Mouse (Mus musculus) MEL (cell line): ENCODE results near the gene Fam199x. TPM values are rescaled to one million over a fixed set of nuclear protein-coding genes. Genes with fewer than 3 reads are reported as not detected.

ENCODE experiments used
- DNase-seq: peaks from one replicate; pipeline ENCODE4 v3.0.0; 2011; ENCODE audit warnings: low read depth, low spot score
- H3K27ac ChIP-seq: 2 replicates; pipeline ENCODE4 v1.5.1; 2012; ENCODE audit warnings: low read depth, mild to moderate bottlenecking, control low read depth, low read length, moderate library complexity; ENCODE audit not compliant: control insufficient read depth
- H3K27me3 ChIP-seq, 2 experiments: fragments of 150-350 bp in 1 of 2; sonication (generic) in 1 of 2; 2 replicates each; pipeline ENCODE4 v1.6.1; 2012; ENCODE audit warnings: low read length in 2 of 2, mild to moderate bottlenecking in 2 of 2, improper control_type of control experiment in 1 of 2, moderate library complexity in 1 of 2; ENCODE audit not compliant: insufficient read depth in 2 of 2, control insufficient read depth in 1 of 2
- H3K36me3 ChIP-seq, 2 experiments: 2 replicates each; pipeline ENCODE4 v1.6.1; 2012 to 2014; ENCODE audit warnings: low read length in 2 of 2, improper control_type of control experiment in 1 of 2, inconsistent platforms in 1 of 2, mild to moderate bottlenecking in 1 of 2; ENCODE audit not compliant: insufficient read depth in 2 of 2, control insufficient read depth in 1 of 2
- H3K4me1 ChIP-seq, 2 experiments: fragments of 150-350 bp in 1 of 2; sonication (generic) in 1 of 2; 2 replicates each; pipeline ENCODE4 v1.6.1; 2012; ENCODE audit warnings: low read length in 2 of 2, improper control_type of control experiment in 1 of 2, mild to moderate bottlenecking in 1 of 2; ENCODE audit not compliant: insufficient read depth in 2 of 2, control insufficient read depth in 1 of 2
- H3K4me3 ChIP-seq, 2 experiments: fragments of 150-350 bp in 1 of 2; sonication (generic) in 1 of 2; 2 replicates each; pipeline ENCODE4 v1.5.1; 2012; ENCODE audit warnings: low read depth in 2 of 2, low read length in 2 of 2, mild to moderate bottlenecking in 2 of 2, moderate library complexity in 2 of 2, control low read depth in 1 of 2, improper control_type of control experiment in 1 of 2; ENCODE audit not compliant: control insufficient read depth in 1 of 2, insufficient read depth in 1 of 2
- H3K79me2 ChIP-seq: 2 replicates; pipeline ENCODE4 v1.6.1; 2012; ENCODE audit warnings: mild to moderate bottlenecking, low read length, moderate library complexity; ENCODE audit not compliant: control insufficient read depth, poor library complexity, insufficient read depth
- H3K9ac ChIP-seq: 2 replicates; pipeline ENCODE4 v1.6.1; 2012; ENCODE audit warnings: low read depth, mild to moderate bottlenecking, control low read depth, low read length, moderate library complexity; ENCODE audit not compliant: control insufficient read depth, poor library complexity, severe bottlenecking
- H3K9me3 ChIP-seq: fragments of 150-350 bp; sonication (generic); replicated peaks from 2 replicates; pipeline ENCODE4 v1.6.1; 2012; ENCODE audit warnings: mild to moderate bottlenecking, low read length, improper control_type of control experiment, moderate library complexity; ENCODE audit not compliant: insufficient read depth
- CHD2 ChIP-seq: IDR thresholded peaks from 2 replicates; pipeline ENCODE4 v1.6.1; 2011; ENCODE audit warnings: low read length, improper control_type of control experiment
- CTCF ChIP-seq, 3 experiments: IDR thresholded peaks in 2 of 3; conservative IDR thresholded peaks in 1 of 3; 2 replicates each; pipeline ENCODE4 v1.5.1; 2011 to 2012; ENCODE audit warnings: low read length in 3 of 3, low read depth in 2 of 3, mild to moderate bottlenecking in 2 of 3, improper control_type of control experiment in 1 of 3, inconsistent platforms in 1 of 3, mixed read lengths in 1 of 3, moderate library complexity in 1 of 3; ENCODE audit not compliant: control insufficient read depth in 1 of 3, insufficient read depth in 1 of 3, poor library complexity in 1 of 3, severe bottlenecking in 1 of 3
- E2F4 ChIP-seq: IDR thresholded peaks from 2 replicates; pipeline ENCODE4 v1.6.1; 2011; ENCODE audit warnings: low read depth, low read length, improper control_type of control experiment, borderline replicate concordance
- ELF1 ChIP-seq: IDR thresholded peaks from 2 replicates; pipeline ENCODE4 v1.6.1; 2014; ENCODE audit warnings: low read depth, mild to moderate bottlenecking, inconsistent platforms, low read length, improper control_type of control experiment, moderate library complexity
- GABPA ChIP-seq: IDR thresholded peaks from 2 replicates; pipeline ENCODE4 v1.6.1; 2012; ENCODE audit warnings: low read depth, mild to moderate bottlenecking, inconsistent platforms, low read length, improper control_type of control experiment, moderate library complexity
- GATA1 ChIP-seq: IDR thresholded peaks from 2 replicates; pipeline ENCODE4 v1.6.1; 2011; ENCODE audit warnings: low read depth, low read length, improper control_type of control experiment
- MAX ChIP-seq: IDR thresholded peaks from 2 replicates; pipeline ENCODE4 v1.6.1; 2011; ENCODE audit warnings: low read length, improper control_type of control experiment
- MEF2A ChIP-seq: IDR thresholded peaks from 2 replicates; pipeline ENCODE4 v1.6.1; 2014; ENCODE audit warnings: low read depth, mild to moderate bottlenecking, inconsistent platforms, low read length, improper control_type of control experiment; ENCODE audit not compliant: poor library complexity, insufficient replicate concordance, severe bottlenecking; ENCODE audit errors: extremely low read depth
- NELFE ChIP-seq: IDR thresholded peaks from 2 replicates; pipeline ENCODE4 v1.6.1; 2011; ENCODE audit warnings: low read depth, low read length, improper control_type of control experiment
- NRF1 ChIP-seq: IDR thresholded peaks from 2 replicates; pipeline ENCODE4 v1.6.1; 2014; ENCODE audit warnings: low read depth, mild to moderate bottlenecking, inconsistent platforms, low read length, improper control_type of control experiment, moderate library complexity; ENCODE audit not compliant: poor library complexity, insufficient read depth, severe bottlenecking
- POLR2AphosphoS5 ChIP-seq: IDR thresholded peaks from 2 replicates; pipeline ENCODE4 v1.6.1; 2012; ENCODE audit warnings: low read depth, borderline replicate concordance, mild to moderate bottlenecking, inconsistent platforms, low read length, moderate library complexity, mixed read lengths
- RAD21 ChIP-seq: IDR thresholded peaks from 2 replicates; pipeline ENCODE4 v1.6.1; 2011; ENCODE audit warnings: mild to moderate bottlenecking, low read depth, low read length, improper control_type of control experiment
- RCOR1 ChIP-seq: IDR thresholded peaks from 2 replicates; pipeline ENCODE4 v1.6.1; 2012; ENCODE audit warnings: low read depth, mild to moderate bottlenecking, inconsistent platforms, low read length, improper control_type of control experiment
- SMC3 ChIP-seq: IDR thresholded peaks from 2 replicates; pipeline ENCODE4 v1.6.1; 2011; ENCODE audit warnings: low read depth, low read length, improper control_type of control experiment
- TBP ChIP-seq: IDR thresholded peaks from 2 replicates; pipeline ENCODE4 v1.8.0; 2011; ENCODE audit warnings: low read depth, low read length, improper control_type of control experiment
- TCF12 ChIP-seq: IDR thresholded peaks from 2 replicates; pipeline ENCODE4 v1.6.1; 2014; ENCODE audit warnings: low read depth, mild to moderate bottlenecking, inconsistent platforms, low read length, improper control_type of control experiment, moderate library complexity
- ZC3H11A ChIP-seq: IDR thresholded peaks from 2 replicates; pipeline ENCODE4 v1.6.1; 2012; ENCODE audit warnings: low read depth, mild to moderate bottlenecking, inconsistent platforms, low read length, improper control_type of control experiment
- polyA plus RNA-seq, 2 experiments: library from polyadenylated mRNA; stranded (reverse) in 1 of 2; unstranded in 1 of 2; fragments of >175 nt in 1 of 2; fragments of >200 nt in 1 of 2; gene quantifications; 2 replicates each; pipeline versions ENCODE4 v1.2.1 to v1.2.4; 2012; ENCODE audit warnings: low replicate concordance in 2 of 2, low read depth in 1 of 2; ENCODE audit not compliant: insufficient read length in 2 of 2, insufficient read depth in 1 of 2, missing spikeins in 1 of 2
- total RNA-seq: library from RNA; depleted of rRNA; stranded (reverse); fragments of 300-350 nt; gene quantifications from 2 replicates; pipeline ENCODE4 v1.2.3, GENCODE M21; 2012

The Fam199x gene
- total and polyA plus RNA-seq, 3 experiments = 5.9 to 10.4 TPM; not detected in 1

DNA sequence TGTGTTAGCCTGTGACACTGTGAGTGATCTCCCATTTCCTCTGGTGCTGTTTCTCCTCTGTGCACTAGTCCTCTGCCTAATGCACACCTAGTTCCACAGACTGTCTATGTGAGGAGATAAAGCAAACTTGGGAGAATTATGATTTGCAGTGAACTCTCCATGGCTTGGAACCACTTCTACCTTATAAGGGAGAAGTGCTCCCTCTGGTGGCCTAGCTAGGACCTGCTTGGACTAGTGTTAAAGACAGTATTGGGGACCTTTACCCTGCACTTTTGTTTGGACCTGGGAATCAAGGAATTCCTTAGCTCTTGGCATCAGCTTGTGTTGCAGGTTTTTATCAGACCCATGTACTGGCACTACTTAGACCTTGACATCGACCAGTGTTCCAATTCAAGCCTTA, 30.1 kb upstream of the Fam199x start:
- Histone ChIP-seq H3K79me2 (no peaks in the 10 kb centered on the region), H3K36me3 (peaks cover 2% of the 10 kb centered on the region in 2 experiments; a peak in 2 of 4 replicates), H3K4me3 (no peak overlapping the region; a peak in 1 of 4 replicates), H3K9ac (no peak overlapping the region), H3K27ac (no peak overlapping the region)
- peak; percentile 85 for DNase-seq
- TF ChIP-seq RCOR1 (no peak), TCF12 (no peak), CHD2 (no peak), SMC3 (peak; percentile 64), CTCF (IDR thresholded peaks at IDR 0.05 in 2 of 3, conservative IDR thresholded peaks at IDR 0.05 in 1 of 3; ENCODE audit: control insufficient read depth in 1 of 3, insufficient read depth in 1 of 3, low read depth in 2 of 3, low read length in 3 of 3, poor library complexity in 1 of 3, severe bottlenecking in 1 of 3) (peak; percentile 61 to 94 (median 83)), RAD21 (peak; percentile 32)
- TF ChIP-seq, all 39 proteins: peak for 3
- Histone ChIP-seq H3K9me3 (no peaks in the 10 kb centered on the region), H3K27me3 (no peaks in the 10 kb centered on the region), H3K4me1 (no peaks in the 10 kb centered on the region; a peak in 1 of 4 replicates)

DNA sequence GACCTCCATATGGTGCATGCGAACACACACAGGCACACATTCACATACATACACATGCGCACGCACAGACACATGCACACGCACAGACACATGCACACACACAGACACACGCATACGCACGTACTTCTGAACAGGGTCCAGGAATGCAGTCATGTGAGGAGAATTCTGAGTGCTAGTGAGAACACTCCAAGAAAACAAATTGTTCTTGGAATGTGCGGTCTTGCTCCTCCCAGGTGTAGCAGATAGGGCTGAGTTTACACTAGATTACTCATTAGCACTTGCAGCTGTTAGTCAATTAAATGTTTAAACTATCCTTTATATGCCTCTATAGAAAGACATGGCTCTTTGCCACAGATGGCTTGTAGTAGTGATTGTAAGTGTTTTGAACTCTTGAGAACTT, 18.5 kb upstream of the Fam199x start:
- peaks cover 2 to 3% of the 10 kb centered on the region in 2 experiments; a peak in 2 of 4 replicates for H3K36me3 ChIP-seq
- H3K27ac ChIP-seq = no peak overlapping the region
- TF ChIP-seq E2F4 = no peak
- no peak for TF ChIP-seq TBP
- TF ChIP-seq MEF2A = no peak
- TF ChIP-seq NRF1 = no peak
- no peak for TF ChIP-seq SMC3
- no peak for TF ChIP-seq MAX
- no peak for TF ChIP-seq ZC3H11A
- no peak for TF ChIP-seq GATA1
- no peak for TF ChIP-seq GABPA
- no peak for TF ChIP-seq POLR2AphosphoS5
- no peak for TF ChIP-seq ELF1
- no peak for TF ChIP-seq NELFE
- TF ChIP-seq, all 39 proteins: peak for 0
- DNase-seq = no peak
- Histone ChIP-seq H3K9ac (no peak overlapping the region), H3K79me2 (peaks cover 10% of the 10 kb centered on the region), H3K4me1 (no peaks in the 10 kb centered on the region), H3K9me3 (no peaks in the 10 kb centered on the region), H3K27me3 (no peaks in the 10 kb centered on the region), H3K4me3 (no peak overlapping the region)
